Mouse (Mus musculus): ENCODE results near the gene Olfr1161. TPM values are rescaled to one million over a fixed set of nuclear protein-coding genes. Genes with fewer than 3 reads are reported as not detected.

Gene Olfr1161
- not detected in 2 replicates for polyA plus RNA-seq (2012; rRNA removed)

DNA sequence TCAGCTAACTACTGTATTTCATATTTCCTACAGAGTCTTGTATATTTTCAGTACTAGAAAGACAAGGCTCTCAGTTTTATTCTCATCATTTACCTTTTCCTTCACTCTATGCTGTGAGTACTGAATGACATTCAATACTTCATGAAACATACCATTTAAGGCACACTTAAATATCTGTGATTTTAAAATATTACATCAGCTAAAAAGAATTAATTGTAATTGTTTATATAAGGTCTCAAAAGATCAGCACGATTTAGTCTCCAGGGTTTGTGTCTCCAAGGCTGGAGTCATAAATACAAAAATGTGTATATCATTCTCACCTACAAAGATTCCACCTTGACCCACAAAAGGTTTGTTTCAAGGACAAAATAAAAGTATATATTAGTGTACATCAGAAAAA, at the start of gene Olfr1161:
Olfr1161 (plus strand) TSS at position 301 of the 400 bp plus-strand sequence.

GRCm38 (mm10) chr2:87974563-87974962, 48.0 kb upstream of the Olfr1161 start, which contains the start of gene Olfr74:
Olfr74 (minus strand) TSS chr2:87974663.

GRCm38 (mm10) chr2:87989813-87990212, 32.8 kb upstream of the Olfr1161 start, which contains the start of gene Olfr1158:
Olfr1158 (plus strand) TSS chr2:87990113.

DNA sequence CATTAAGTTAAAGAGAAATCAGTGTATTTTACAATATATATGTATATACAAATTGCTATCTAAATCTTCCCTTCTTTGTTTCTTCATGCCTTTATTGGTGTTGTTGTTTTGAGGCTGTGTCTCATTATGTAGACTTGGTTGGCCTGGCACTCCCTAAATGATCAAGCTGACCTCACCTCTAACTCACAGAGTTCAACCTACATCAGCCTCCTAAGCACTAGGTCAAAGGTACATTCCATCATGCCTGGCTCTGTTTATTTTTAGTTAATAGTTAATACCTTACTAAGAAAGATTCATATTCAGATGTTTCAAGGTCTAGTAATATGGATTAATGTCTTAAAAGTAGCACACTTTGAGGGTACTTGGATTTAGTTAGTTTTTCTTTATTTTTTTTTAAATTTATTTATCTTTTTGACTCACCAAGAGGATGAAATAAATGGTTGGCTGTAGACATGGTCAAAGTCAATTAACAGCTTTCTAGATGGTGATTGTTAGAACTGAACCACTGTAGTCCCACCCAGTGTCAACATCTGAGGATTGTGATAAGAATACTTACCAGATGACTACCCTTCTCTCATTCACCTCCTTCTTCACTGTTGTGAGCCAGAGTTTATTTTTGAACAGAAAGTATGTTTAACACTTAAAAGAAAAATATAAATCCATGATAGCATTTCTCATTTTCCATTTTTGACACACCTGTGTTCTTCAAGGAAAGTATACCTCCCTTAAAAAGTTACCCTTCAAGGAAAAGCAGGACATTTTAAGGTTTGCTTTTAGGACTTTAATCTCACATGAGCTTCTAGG, 14.9 kb upstream of the Olfr1161 start, which contains the start of gene Olfr1160:
Olfr1160 (minus strand) TSS at position 754 of the 804 bp plus-strand sequence.

DNA sequence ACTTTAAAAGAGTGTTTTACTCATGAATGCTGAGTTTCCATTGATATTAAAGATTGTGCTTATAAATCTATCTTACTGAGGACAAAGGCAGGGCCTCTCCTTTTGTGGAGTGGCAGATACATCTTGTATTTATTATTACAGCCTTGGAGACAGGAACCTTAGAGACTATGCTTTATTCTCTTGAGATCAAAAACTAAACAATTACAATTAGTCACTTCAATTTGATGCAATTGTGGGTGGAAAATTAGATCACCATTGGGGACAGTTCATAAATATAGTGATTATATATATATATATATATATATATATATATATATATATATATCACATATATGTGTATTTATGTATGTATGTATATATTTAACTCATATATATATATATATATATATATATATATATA, 15.0 kb downstream of the Olfr1161 start, which contains the start of gene Olfr73:
Olfr73 (minus strand) TSS at position 101 of the 400 bp plus-strand sequence.

GRCm38 (mm10) chr2:88051029-88051428, 28.5 kb downstream of the Olfr1161 start, which contains the start of gene Olfr1162:
Olfr1162 (minus strand) TSS chr2:88051129.

DNA sequence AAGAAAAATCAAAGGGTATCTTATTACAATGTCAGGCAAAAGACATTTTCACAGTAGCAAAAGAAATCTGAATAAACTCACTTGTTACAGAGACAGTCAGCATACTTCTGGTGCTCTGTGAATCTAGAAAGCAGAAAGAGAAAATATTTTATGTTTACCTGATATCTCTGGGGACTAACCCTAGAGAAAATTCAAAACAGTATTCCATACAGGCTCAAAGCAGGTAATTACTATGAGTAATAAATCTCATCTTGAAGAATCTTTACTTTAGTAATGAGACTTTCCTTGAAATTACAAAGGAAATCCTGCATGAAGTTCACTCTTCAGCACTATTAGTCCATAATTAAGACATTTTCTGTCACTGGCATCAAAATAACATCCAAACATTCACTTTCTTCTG, 49.2 kb downstream of the Olfr1161 start, which contains the start of gene Olfr1163:
Olfr1163 (minus strand) TSS at position 101 of the 400 bp plus-strand sequence.

Other genes with a start within 250 kb of the Olfr1161 start
- gene Olfr152, start 243.3 kb upstream of the Olfr1161 start, polyA plus RNA-seq (2012; rRNA removed), result not detected in 2 replicates
- gene Olfr1143, start 222.2 kb upstream of the Olfr1161 start, polyA plus RNA-seq (2012; rRNA removed), result not detected in 2 replicates
- not detected in 2 replicates for gene Olfr1145, start 213.0 kb upstream of the Olfr1161 start, polyA plus RNA-seq (2012; rRNA removed)
- gene Olfr1148, start 192.2 kb upstream of the Olfr1161 start, polyA plus RNA-seq (2012; rRNA removed), result not detected in 2 replicates
- not detected in 2 replicates for gene Olfr1150-ps1, start 178.8 kb upstream of the Olfr1161 start, polyA plus RNA-seq (2012; rRNA removed)
- not detected in 2 replicates for gene Olfr1151, start 166.9 kb upstream of the Olfr1161 start, polyA plus RNA-seq (2012; rRNA removed)
- gene Olfr1152, start 156.3 kb upstream of the Olfr1161 start, polyA plus RNA-seq (2012; rRNA removed), result not detected in 2 replicates
- not detected in 2 replicates for gene Olfr1153, start 127.8 kb upstream of the Olfr1161 start, polyA plus RNA-seq (2012; rRNA removed)
- not detected in 2 replicates for gene Olfr1154, start 117.6 kb upstream of the Olfr1161 start, polyA plus RNA-seq (2012; rRNA removed)
- not detected in 2 replicates for gene Olfr1155, start 77.6 kb upstream of the Olfr1161 start, polyA plus RNA-seq (2012; rRNA removed)
- gene Olfr1156, start 69.7 kb upstream of the Olfr1161 start, polyA plus RNA-seq (2012; rRNA removed), result not detected in 2 replicates
- gene Olfr1157, start 54.5 kb upstream of the Olfr1161 start, polyA plus RNA-seq (2012; rRNA removed), result not detected in 2 replicates
- not detected in 2 replicates for gene Olfr74, start 48.1 kb upstream of the Olfr1161 start, polyA plus RNA-seq (2012; rRNA removed)
- gene Olfr1158, start 32.7 kb upstream of the Olfr1161 start, polyA plus RNA-seq (2012; rRNA removed), result not detected in 2 replicates
- not detected in 2 replicates for gene Olfr1160, start 14.5 kb upstream of the Olfr1161 start, polyA plus RNA-seq (2012; rRNA removed)
- gene Olfr73, start 14.9 kb downstream of the Olfr1161 start, polyA plus RNA-seq (2012; rRNA removed), result not detected in 2 replicates
- not detected in 2 replicates for gene Olfr1162, start 28.4 kb downstream of the Olfr1161 start, polyA plus RNA-seq (2012; rRNA removed)
- gene Olfr1163, start 49.1 kb downstream of the Olfr1161 start, polyA plus RNA-seq (2012; rRNA removed), result not detected in 2 replicates
- not detected in 2 replicates for gene Olfr1164, start 71.2 kb downstream of the Olfr1161 start, polyA plus RNA-seq (2012; rRNA removed)
- not detected in 2 replicates for gene Olfr1166, start 105.5 kb downstream of the Olfr1161 start, polyA plus RNA-seq (2012; rRNA removed)
- gene Olfr1167, start 132.4 kb downstream of the Olfr1161 start, polyA plus RNA-seq (2012; rRNA removed), result not detected in 2 replicates
- gene Olfr1168, start 159.1 kb downstream of the Olfr1161 start, polyA plus RNA-seq (2012; rRNA removed), result not detected in 2 replicates
- not detected in 2 replicates for gene Olfr1170, start 205.6 kb downstream of the Olfr1161 start, polyA plus RNA-seq (2012; rRNA removed)

All from central nervous system, embryonic 18 days (tissue).